Mouse (Mus musculus): Measurements from ENCODE around the gene Lin37. TPM values are rescaled to one million over a fixed set of nuclear protein-coding genes. Genes with fewer than 3 reads are reported as not detected.

Lin37 gene
- total RNA-seq, 2 experiments from 2014 or later = 45.5 to 47.6 TPM

- TF ChIP-seq CTCF (conservative IDR thresholded peaks at IDR 0.05) = no peak
- no peak for DNase-seq (ENCODE audit: low spot score in 2 of 2)
- Histone ChIP-seq H3K4me3 (no peak overlapping the region), H3K27ac (no peak overlapping the region)
Observed at GRCm38 (mm10) chr7:30593579-30594509, 34.2 kb upstream of the Lin37 start.

- no peak for DNase-seq (ENCODE audit: low spot score in 2 of 2)
- H3K4me3 ChIP-seq = no peak overlapping the region
- no peak for TF ChIP-seq CTCF (conservative IDR thresholded peaks at IDR 0.05)
- no peak overlapping the region for H3K27ac ChIP-seq
Observed at GRCm38 (mm10) chr7:30592772-30593423, 33.3 kb upstream of the Lin37 start.

GRCm38 (mm10) chr7:30591605-30591951 is 31.9 kb upstream of the Lin37 start:
- no peak for DNase-seq (ENCODE audit: low spot score in 2 of 2)
- no peak for TF ChIP-seq CTCF (conservative IDR thresholded peaks at IDR 0.05)

GRCm38 (mm10) chr7:30590927-30591604 is 31.4 kb upstream of the Lin37 start:
- Histone ChIP-seq H3K27ac (no peak overlapping the region), H3K4me3 (no peak overlapping the region)
- TF ChIP-seq CTCF (conservative IDR thresholded peaks at IDR 0.05) = no peak
- no peak for DNase-seq (ENCODE audit: low spot score in 2 of 2)

More at GRCm38 (mm10) chr7:30591605-30591951, 31.9 kb upstream of the Lin37 start:
- no peak overlapping the region for H3K27ac ChIP-seq
- no peak overlapping the region for H3K4me3 ChIP-seq

- Histone ChIP-seq H3K27ac (peak overlapping the region; percentile 96), H3K4me3 (peak overlapping the region; percentile 90)
- TF ChIP-seq CTCF (conservative IDR thresholded peaks at IDR 0.05) = peak; percentile 94
- peak; percentile 71 to 84 for DNase-seq (ENCODE audit: low spot score in 2 of 2)
Observed at GRCm38 (mm10) chr7:30589435-30590301, 30.0 kb upstream of the Lin37 start.

- H3K4me3 ChIP-seq = peak within 1 kb of the TSS; percentile 90
- DNase-seq (ENCODE audit: low spot score in 2 of 2) = peak; percentile 94 to 97
- peak within 1 kb of the TSS; percentile 96 for H3K27ac ChIP-seq
- TF ChIP-seq CTCF (conservative IDR thresholded peaks at IDR 0.05) = no peak
Observed at GRCm38 (mm10) chr7:30588676-30589434, 29.2 kb upstream of the Lin37 start, which contains the start of gene Kmt2b. Gene Kmt2b (minus strand): TSS chr7:30588726.

- Histone ChIP-seq H3K27ac (peak overlapping the region; percentile 96), H3K4me3 (peak overlapping the region; percentile 90)
- no peak for DNase-seq (ENCODE audit: low spot score in 2 of 2)
- no peak for TF ChIP-seq CTCF (conservative IDR thresholded peaks at IDR 0.05)
Observed at GRCm38 (mm10) chr7:30587842-30588667, 28.4 kb upstream of the Lin37 start.

GRCm38 (mm10) chr7:30586455-30587020 is 26.9 kb upstream of the Lin37 start:
- no peak for DNase-seq (ENCODE audit: low spot score in 2 of 2)
- TF ChIP-seq CTCF (conservative IDR thresholded peaks at IDR 0.05) = no peak
- Histone ChIP-seq H3K27ac (no peak overlapping the region), H3K4me3 (no peak overlapping the region; the same call in 1 of the 2 replicates)

- DNase-seq (ENCODE audit: low spot score in 2 of 2) = no peak
- Histone ChIP-seq H3K27ac (no peak overlapping the region), H3K4me3 (no peak overlapping the region)
- no peak for TF ChIP-seq CTCF (conservative IDR thresholded peaks at IDR 0.05)
Observed at GRCm38 (mm10) chr7:30585170-30585569, 25.5 kb upstream of the Lin37 start.

GRCm38 (mm10) chr7:30584339-30584738 is 24.7 kb upstream of the Lin37 start:
- no peak overlapping the region for H3K27ac ChIP-seq
- no peak for DNase-seq (ENCODE audit: low spot score in 2 of 2)
- no peak for TF ChIP-seq CTCF (conservative IDR thresholded peaks at IDR 0.05)
- no peak overlapping the region for H3K4me3 ChIP-seq
